Mouse (Mus musculus): ENCODE results near the gene Cep128. TPM values are rescaled to one million over a fixed set of nuclear protein-coding genes. Genes with fewer than 3 reads are reported as not detected.
"Not testable (repeated sequence)": the region's sequence is repeated elsewhere in the genome, so short reads cannot be mapped to it uniquely, and the experiment has no call there.

The Cep128 gene
- polyA plus RNA-seq, 1 experiment, result not detected

GRCm38 (mm10) chr12:91008736-91009135 is 375.5 kb downstream of the Cep128 start:
- TF ChIP-seq POLR2A (IDR thresholded peaks at IDR 0.05; ENCODE audit: insufficient read depth, low read depth, low read length) (no peak), CTCF (IDR thresholded peaks at IDR 0.05; ENCODE audit: insufficient read depth, low read depth, low read length) (no peak)
- Histone ChIP-seq H3K4me3 (ENCODE audit: insufficient read depth, low read depth, low read length) (no peak overlapping the region), H3K27ac (ENCODE audit: insufficient read depth, low read depth, low read length) (no peak overlapping the region), H3K4me1 (ENCODE audit: control insufficient read depth, insufficient read depth, low read length) (no peaks in the 10 kb centered on the region)
- WGBS, result 87% methylated on average over 5 of the region's 5 CpGs

DNA sequence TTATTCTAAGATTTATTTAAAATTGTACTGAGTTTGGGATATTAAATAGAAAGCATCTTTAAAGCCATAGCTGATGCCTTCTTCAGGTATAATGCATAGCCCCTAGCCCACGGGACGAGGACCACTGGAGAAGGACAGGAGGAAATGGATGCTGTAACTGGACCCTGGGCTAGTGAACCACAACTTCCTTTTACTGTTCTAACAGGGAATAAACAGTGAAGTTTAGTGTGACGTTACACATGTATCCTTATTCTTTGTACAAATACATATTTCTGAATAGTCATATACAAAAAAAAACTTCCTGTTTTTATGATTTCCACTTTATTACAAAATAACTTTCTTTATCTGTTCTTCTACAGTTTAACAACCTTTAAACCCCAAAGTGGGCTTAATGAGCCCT is 376.0 kb downstream of the Cep128 start:
- 96% methylated on average over 3 of the region's 3 CpGs for WGBS
- Histone ChIP-seq H3K4me3 (ENCODE audit: insufficient read depth, low read depth, low read length) (no peak overlapping the region), H3K27ac (ENCODE audit: insufficient read depth, low read depth, low read length) (no peak overlapping the region), H3K4me1 (ENCODE audit: control insufficient read depth, insufficient read depth, low read length) (no peaks in the 10 kb centered on the region)
- TF ChIP-seq CTCF (IDR thresholded peaks at IDR 0.05; ENCODE audit: insufficient read depth, low read depth, low read length), result no peak
- TF ChIP-seq POLR2A (IDR thresholded peaks at IDR 0.05; ENCODE audit: insufficient read depth, low read depth, low read length), result no peak

- WGBS, result 93% methylated on average over 4 of the region's 4 CpGs
- TF ChIP-seq POLR2A (IDR thresholded peaks at IDR 0.05; ENCODE audit: insufficient read depth, low read depth, low read length), result no peak
- no peak for TF ChIP-seq CTCF (IDR thresholded peaks at IDR 0.05; ENCODE audit: insufficient read depth, low read depth, low read length)
- H3K27ac ChIP-seq (ENCODE audit: insufficient read depth, low read depth, low read length), result no peak overlapping the region
- no peak overlapping the region for H3K4me3 ChIP-seq (ENCODE audit: insufficient read depth, low read depth, low read length)
- no peaks in the 10 kb centered on the region for H3K4me1 ChIP-seq (ENCODE audit: control insufficient read depth, insufficient read depth, low read length)
Observed at GRCm38 (mm10) chr12:90997539-90997938, 386.7 kb downstream of the Cep128 start.

- 43% methylated on average over 2 of the region's 2 CpGs for WGBS
- Histone ChIP-seq H3K27ac (ENCODE audit: insufficient read depth, low read depth, low read length) (no peak overlapping the region), H3K4me1 (ENCODE audit: control insufficient read depth, insufficient read depth, low read length) (no peaks in the 10 kb centered on the region), H3K4me3 (ENCODE audit: insufficient read depth, low read depth, low read length) (no peak overlapping the region)
- no peak for TF ChIP-seq POLR2A (IDR thresholded peaks at IDR 0.05; ENCODE audit: insufficient read depth, low read depth, low read length)
- TF ChIP-seq CTCF (IDR thresholded peaks at IDR 0.05; ENCODE audit: insufficient read depth, low read depth, low read length), result no peak
Observed at GRCm38 (mm10) chr12:90993331-90993730, 390.9 kb downstream of the Cep128 start.

DNA sequence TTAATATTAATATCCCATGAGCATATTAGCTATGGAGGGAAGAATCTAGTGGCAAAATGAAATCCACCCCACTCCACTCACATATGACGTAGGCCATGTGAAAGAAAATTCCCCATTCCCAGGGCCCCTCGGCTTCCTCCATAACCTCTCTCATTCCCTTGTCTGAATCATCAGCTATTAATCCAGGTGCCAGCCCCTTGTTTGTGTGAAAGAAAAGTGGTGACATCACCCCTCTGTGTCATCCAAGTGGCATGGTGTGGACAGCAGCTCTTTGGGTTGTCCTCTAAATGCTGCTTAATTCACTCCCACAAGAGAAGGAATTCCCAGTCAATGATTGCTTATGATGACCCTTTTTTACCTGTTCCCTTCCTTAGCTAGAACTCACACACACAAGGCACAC is 396.4 kb downstream of the Cep128 start:
- Histone ChIP-seq H3K27ac (ENCODE audit: insufficient read depth, low read depth, low read length) (no peak overlapping the region), H3K4me1 (ENCODE audit: control insufficient read depth, insufficient read depth, low read length) (no peaks in the 10 kb centered on the region), H3K4me3 (ENCODE audit: insufficient read depth, low read depth, low read length) (no peak overlapping the region)
- WGBS, result 87% methylated on average over 2 of the region's 2 CpGs
- no peak for TF ChIP-seq POLR2A (IDR thresholded peaks at IDR 0.05; ENCODE audit: insufficient read depth, low read depth, low read length)
- no peak for TF ChIP-seq CTCF (IDR thresholded peaks at IDR 0.05; ENCODE audit: insufficient read depth, low read depth, low read length)

DNA sequence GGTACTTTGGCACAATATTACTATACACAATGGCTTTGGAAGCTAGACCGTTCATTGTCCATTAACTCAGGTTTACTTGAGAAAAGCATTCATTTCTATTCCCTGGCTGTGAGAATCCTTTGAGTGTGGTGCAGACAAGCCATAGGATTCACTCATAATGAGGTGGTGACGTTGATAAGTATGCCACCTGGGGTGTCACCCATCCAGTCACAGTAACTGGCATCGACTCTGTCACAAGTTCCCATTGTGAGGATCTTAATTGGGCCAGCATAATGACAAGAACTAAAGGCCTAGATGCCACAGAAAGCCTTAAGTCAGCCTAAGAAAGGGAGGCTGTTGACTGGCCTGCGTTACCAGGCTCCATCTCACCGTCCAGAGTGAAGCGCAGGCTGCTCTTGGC is 396.9 kb downstream of the Cep128 start:
- no peak for TF ChIP-seq POLR2A (IDR thresholded peaks at IDR 0.05; ENCODE audit: insufficient read depth, low read depth, low read length)
- no peak for TF ChIP-seq CTCF (IDR thresholded peaks at IDR 0.05; ENCODE audit: insufficient read depth, low read depth, low read length)

GRCm38 (mm10) chr12:90982018-90982417 is 402.2 kb downstream of the Cep128 start:
- TF ChIP-seq POLR2A (IDR thresholded peaks at IDR 0.05; ENCODE audit: insufficient read depth, low read depth, low read length), result no peak
- TF ChIP-seq CTCF (IDR thresholded peaks at IDR 0.05; ENCODE audit: insufficient read depth, low read depth, low read length), result no peak
- H3K4me1 ChIP-seq (ENCODE audit: control insufficient read depth, insufficient read depth, low read length), result no peaks in the 10 kb centered on the region
- 87% methylated on average over 4 of the region's 4 CpGs for WGBS
- H3K4me3 ChIP-seq (ENCODE audit: insufficient read depth, low read depth, low read length), result no peak overlapping the region
- H3K27ac ChIP-seq (ENCODE audit: insufficient read depth, low read depth, low read length), result no peak overlapping the region

More for the DNA sequence above, 396.9 kb downstream of the Cep128 start:
- Histone ChIP-seq H3K27ac (ENCODE audit: insufficient read depth, low read depth, low read length) (no peak overlapping the region), H3K4me3 (ENCODE audit: insufficient read depth, low read depth, low read length) (no peak overlapping the region), H3K4me1 (ENCODE audit: control insufficient read depth, insufficient read depth, low read length) (no peaks in the 10 kb centered on the region)
- WGBS, result 72% methylated on average over 6 of the region's 6 CpGs

DNA sequence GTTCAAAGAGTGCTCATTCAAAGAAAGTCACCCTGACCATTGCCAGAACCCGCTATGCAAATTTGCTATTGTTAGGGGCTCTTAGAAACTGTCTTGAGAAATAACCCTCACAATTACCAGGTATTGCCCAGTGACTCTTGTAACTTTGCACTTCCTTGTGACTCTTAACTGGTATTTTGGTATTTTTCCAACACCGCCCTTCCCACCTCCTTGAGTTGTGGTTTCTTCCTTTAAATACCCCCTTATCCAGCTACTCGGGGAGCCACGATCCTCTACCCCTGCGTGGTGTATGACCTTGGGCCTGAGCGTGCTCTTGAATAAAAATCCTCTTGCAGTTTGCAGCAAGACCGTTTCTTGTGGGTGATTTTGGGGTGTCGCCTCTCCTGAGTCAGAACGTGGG is 407.8 kb downstream of the Cep128 start:
- 91% methylated on average over 9 of the region's 9 CpGs for WGBS
- H3K27ac ChIP-seq (ENCODE audit: insufficient read depth, low read depth, low read length); H3K4me1 ChIP-seq (ENCODE audit: control insufficient read depth, insufficient read depth, low read length); H3K4me3 ChIP-seq (ENCODE audit: insufficient read depth, low read depth, low read length): not testable (repeated sequence)

GRCm38 (mm10) chr12:90975429-90975828 is 408.8 kb downstream of the Cep128 start:
- Histone ChIP-seq H3K4me3 (ENCODE audit: insufficient read depth, low read depth, low read length) (no peak overlapping the region), H3K27ac (ENCODE audit: insufficient read depth, low read depth, low read length) (no peak overlapping the region), H3K4me1 (ENCODE audit: control insufficient read depth, insufficient read depth, low read length) (no peaks in the 10 kb centered on the region)
- 65% methylated on average over 2 of the region's 2 CpGs for WGBS
- TF ChIP-seq POLR2A (IDR thresholded peaks at IDR 0.05; ENCODE audit: insufficient read depth, low read depth, low read length) (no peak), CTCF (IDR thresholded peaks at IDR 0.05; ENCODE audit: insufficient read depth, low read depth, low read length) (no peak)

DNA sequence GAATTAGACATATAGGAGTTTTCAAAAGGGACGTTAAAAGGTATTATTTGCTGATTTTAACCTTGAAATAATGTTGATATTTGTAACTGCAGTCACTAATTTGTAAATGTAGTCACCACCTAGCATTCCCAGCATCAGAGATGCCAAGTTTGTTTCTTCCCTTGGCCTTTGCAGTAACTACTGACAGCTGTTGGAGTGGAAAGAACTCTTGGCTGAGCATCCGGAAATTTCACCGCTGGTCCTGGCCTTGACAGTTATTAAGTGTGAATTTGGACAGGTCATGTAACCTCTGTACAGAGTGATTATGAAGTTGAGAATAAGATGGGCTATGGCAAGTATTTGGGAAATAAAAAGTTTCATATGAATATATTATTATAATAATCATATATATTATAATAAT is 413.1 kb downstream of the Cep128 start:
- WGBS, result 69% methylated on average over 3 of the region's 3 CpGs
- no peaks in the 10 kb centered on the region for H3K4me1 ChIP-seq (ENCODE audit: control insufficient read depth, insufficient read depth, low read length)
- no peak overlapping the region for H3K27ac ChIP-seq (ENCODE audit: insufficient read depth, low read depth, low read length)
- TF ChIP-seq POLR2A (IDR thresholded peaks at IDR 0.05; ENCODE audit: insufficient read depth, low read depth, low read length) (no peak), CTCF (IDR thresholded peaks at IDR 0.05; ENCODE audit: insufficient read depth, low read depth, low read length) (no peak)
- no peak overlapping the region for H3K4me3 ChIP-seq (ENCODE audit: insufficient read depth, low read depth, low read length)
